Mouse (Mus musculus): ENCODE measurements around the gene Myl6.
A peak's percentile ranks its signal among the peaks of the same experiment; 100 is the strongest.

- TF ChIP-seq CTCF (IDR thresholded peaks at IDR 0.05; ENCODE audit: control insufficient read depth, insufficient read depth, low read length) (no peak), POLR2A (IDR thresholded peaks at IDR 0.05; ENCODE audit: borderline replicate concordance, control insufficient read depth, low read depth, low read length) (peak; percentile 44; the same call in 1 of the 2 replicates)
Measured at GRCm38 (mm10) chr10:128524111-128524731, 30.3 kb upstream of the Myl6 start.

All from bone marrow, adult 2 months (tissue).